Mouse (Mus musculus): ENCODE measurements around the gene Plxnb2. TPM values are rescaled to one million over a fixed set of nuclear protein-coding genes. Genes with fewer than 3 reads are reported as not detected.

Gene Plxnb2
- polyA plus RNA-seq, 1 experiment, result 206 TPM

DNA sequence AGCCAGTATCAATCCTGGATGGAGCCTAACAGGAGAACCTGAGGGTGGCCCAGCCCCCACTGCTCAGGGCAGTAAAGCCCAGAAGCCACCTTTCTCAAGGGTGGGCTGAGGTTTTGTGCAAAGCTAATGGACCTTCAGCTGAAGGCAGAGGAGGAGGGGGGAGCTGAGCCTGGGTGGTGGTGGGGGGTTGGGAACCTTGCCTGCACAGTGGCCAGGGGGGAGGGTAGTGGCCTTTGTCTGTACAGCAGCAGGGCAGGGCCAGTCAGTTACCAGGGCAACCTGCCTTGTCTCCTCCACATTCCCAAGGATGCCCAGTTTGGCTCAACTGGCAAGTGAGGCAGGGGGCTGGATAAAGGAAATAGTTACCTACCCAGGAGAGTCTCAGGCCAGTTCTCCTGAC is 28.3 kb downstream of the Plxnb2 start:
- TF ChIP-seq MYOD1 (IDR thresholded peaks at IDR 0.05; ENCODE audit: control insufficient read depth, insufficient read length, low read depth) (no peak), MYOG (IDR thresholded peaks at IDR 0.05; ENCODE audit: control insufficient read depth, extremely low read depth, insufficient read length) (no peak), CTCF (IDR thresholded peaks at IDR 0.05; ENCODE audit: control insufficient read depth, insufficient read depth, insufficient read length) (no peak), FOSL1 (IDR thresholded peaks at IDR 0.05; ENCODE audit: insufficient read depth, low read length, poor library complexity, severe bottlenecking) (no peak), CEBPB (IDR thresholded peaks at IDR 0.05; ENCODE audit: low read depth) (no peak), MAX (IDR thresholded peaks at IDR 0.05) (no peak)
- H3K27me3 ChIP-seq (ENCODE audit: control insufficient read depth, insufficient read depth, insufficient read length), result no peaks in the 10 kb centered on the region
- no peak overlapping the region for H3K4me3 ChIP-seq (ENCODE audit: insufficient read depth, poor library complexity, severe bottlenecking)
- H3K79me3 ChIP-seq (ENCODE audit: low read depth), result no peaks in the 10 kb centered on the region
- H3K79me2 ChIP-seq (ENCODE audit: control insufficient read depth, insufficient read depth), result peaks cover 10% of the 10 kb centered on the region
- H3ac ChIP-seq (ENCODE audit: control insufficient read depth, insufficient read length, low read depth), result no peak overlapping the region
- peaks cover 37% of the 10 kb centered on the region for H3K36me3 ChIP-seq (ENCODE audit: control insufficient read depth, insufficient read depth)

DNA sequence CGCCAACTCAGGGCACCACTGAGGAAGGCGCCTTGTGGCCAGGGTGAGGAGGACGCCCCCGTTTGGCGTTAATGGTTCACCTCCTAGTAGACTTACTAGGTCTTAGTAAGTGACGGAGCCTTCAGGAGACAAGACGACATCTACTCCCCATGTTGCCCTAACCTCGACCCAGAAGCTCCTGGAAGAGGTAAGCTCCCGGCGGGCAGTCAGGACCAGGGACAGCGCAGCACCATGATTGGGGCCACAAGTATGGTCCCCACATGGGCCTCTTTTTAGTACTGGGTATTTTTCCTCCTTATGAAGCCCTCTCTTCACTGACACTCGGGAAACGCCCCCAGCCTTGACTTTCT is 30.6 kb downstream of the Plxnb2 start:
- H3K36me3 ChIP-seq (ENCODE audit: control insufficient read depth, insufficient read depth), result peaks cover 25% of the 10 kb centered on the region
- H3K4me3 ChIP-seq (ENCODE audit: insufficient read depth, poor library complexity, severe bottlenecking), result peak overlapping the region; percentile 62
- no peaks in the 10 kb centered on the region for H3K27me3 ChIP-seq (ENCODE audit: control insufficient read depth, insufficient read depth, insufficient read length)
- H3K79me2 ChIP-seq (ENCODE audit: control insufficient read depth, insufficient read depth), result peaks cover 10% of the 10 kb centered on the region
- no peak overlapping the region for H3ac ChIP-seq (ENCODE audit: control insufficient read depth, insufficient read length, low read depth)
- TF ChIP-seq MYOD1 (IDR thresholded peaks at IDR 0.05; ENCODE audit: control insufficient read depth, insufficient read length, low read depth), result no peak
- no peak for TF ChIP-seq CEBPB (IDR thresholded peaks at IDR 0.05; ENCODE audit: low read depth)
- TF ChIP-seq FOSL1 (IDR thresholded peaks at IDR 0.05; ENCODE audit: insufficient read depth, low read length, poor library complexity, severe bottlenecking), result no peak
- no peak for TF ChIP-seq CTCF (IDR thresholded peaks at IDR 0.05; ENCODE audit: control insufficient read depth, insufficient read depth, insufficient read length)
- no peak for TF ChIP-seq MYOG (IDR thresholded peaks at IDR 0.05; ENCODE audit: control insufficient read depth, extremely low read depth, insufficient read length)
- no peak for TF ChIP-seq MAX (IDR thresholded peaks at IDR 0.05)
- TF ChIP-seq USF1 (IDR thresholded peaks at IDR 0.05; ENCODE audit: low read depth), result no peak
- H3K79me3 ChIP-seq (ENCODE audit: low read depth), result no peaks in the 10 kb centered on the region

GRCm38 (mm10) chr15:89149271-89150040 is 31.1 kb downstream of the Plxnb2 start, which contains the start of gene Mapk11:
TSS of gene Mapk11 (minus strand) at chr15:89149628.
- Histone ChIP-seq H3K4me3 (ENCODE audit: insufficient read depth, poor library complexity, severe bottlenecking) (peak within 1 kb of the TSS; percentile 62), H3ac (ENCODE audit: control insufficient read depth, insufficient read length, low read depth) (peak within 1 kb of the TSS; percentile 64), H3K79me2 (ENCODE audit: control insufficient read depth, insufficient read depth) (peaks cover 10% of the 10 kb centered on the region), H3K79me3 (ENCODE audit: low read depth) (no peaks in the 10 kb centered on the region), H3K27me3 (ENCODE audit: control insufficient read depth, insufficient read depth, insufficient read length) (no peaks in the 10 kb centered on the region), H3K36me3 (ENCODE audit: control insufficient read depth, insufficient read depth) (peaks cover 24% of the 10 kb centered on the region)
- TF ChIP-seq FOSL1 (IDR thresholded peaks at IDR 0.05; ENCODE audit: insufficient read depth, low read length, poor library complexity, severe bottlenecking), result no peak
- peak; percentile 68 for TF ChIP-seq MAX (IDR thresholded peaks at IDR 0.05)

- Histone ChIP-seq H3ac (ENCODE audit: control insufficient read depth, insufficient read length, low read depth) (peak overlapping the region; percentile 64), H3K4me3 (ENCODE audit: insufficient read depth, poor library complexity, severe bottlenecking) (peak overlapping the region; percentile 62), H3K79me3 (ENCODE audit: low read depth) (no peaks in the 10 kb centered on the region), H3K27me3 (ENCODE audit: control insufficient read depth, insufficient read depth, insufficient read length) (no peaks in the 10 kb centered on the region), H3K79me2 (ENCODE audit: control insufficient read depth, insufficient read depth) (peaks cover 10% of the 10 kb centered on the region), H3K36me3 (ENCODE audit: control insufficient read depth, insufficient read depth) (peaks cover 16% of the 10 kb centered on the region)
- TF ChIP-seq MYOD1 (IDR thresholded peaks at IDR 0.05; ENCODE audit: control insufficient read depth, insufficient read length, low read depth), result no peak
- TF ChIP-seq CEBPB (IDR thresholded peaks at IDR 0.05; ENCODE audit: low read depth), result no peak
- TF ChIP-seq FOSL1 (IDR thresholded peaks at IDR 0.05; ENCODE audit: insufficient read depth, low read length, poor library complexity, severe bottlenecking), result no peak
- TF ChIP-seq USF1 (IDR thresholded peaks at IDR 0.05; ENCODE audit: low read depth), result no peak
- TF ChIP-seq MAX (IDR thresholded peaks at IDR 0.05), result no peak
- TF ChIP-seq MYOG (IDR thresholded peaks at IDR 0.05; ENCODE audit: control insufficient read depth, extremely low read depth, insufficient read length), result no peak
- TF ChIP-seq CTCF (IDR thresholded peaks at IDR 0.05; ENCODE audit: control insufficient read depth, insufficient read depth, insufficient read length), result no peak
These were observed 31.9 kb downstream of the Plxnb2 start for GRCm38 (mm10) chr15:89148496-89149270.

GRCm38 (mm10) chr15:89147895-89148294 is 32.7 kb downstream of the Plxnb2 start:
- no peaks in the 10 kb centered on the region for H3K27me3 ChIP-seq (ENCODE audit: control insufficient read depth, insufficient read depth, insufficient read length)
- TF ChIP-seq MYOG (IDR thresholded peaks at IDR 0.05; ENCODE audit: control insufficient read depth, extremely low read depth, insufficient read length) (no peak), MAX (IDR thresholded peaks at IDR 0.05) (no peak), CEBPB (IDR thresholded peaks at IDR 0.05; ENCODE audit: low read depth) (no peak)
- peaks cover 15% of the 10 kb centered on the region for H3K36me3 ChIP-seq (ENCODE audit: control insufficient read depth, insufficient read depth)
- no peaks in the 10 kb centered on the region for H3K79me3 ChIP-seq (ENCODE audit: low read depth)
- H3K79me2 ChIP-seq (ENCODE audit: control insufficient read depth, insufficient read depth), result peaks cover 10% of the 10 kb centered on the region
- no peak overlapping the region for H3ac ChIP-seq (ENCODE audit: control insufficient read depth, insufficient read length, low read depth)
- H3K4me3 ChIP-seq (ENCODE audit: insufficient read depth, poor library complexity, severe bottlenecking), result peak overlapping the region; percentile 62
